Mouse (Mus musculus) G1E-ER4 (cell line): ENCODE measurements around the gene Ace3. TPM values are rescaled to one million over a fixed set of nuclear protein-coding genes. Genes with fewer than 3 reads are reported as not detected.

ENCODE experiments used
- GATA1 ChIP-seq: IDR thresholded peaks from one replicate; pipeline ENCODE4 v1.8.0; 2012; ENCODE audit warnings: low read length, inconsistent platforms
- polyA plus RNA-seq: library from polyadenylated mRNA; stranded (reverse); fragments of >175 nt; gene quantifications from 2 replicates; pipeline ENCODE4 v1.2.3, GENCODE M21; 2012

Ace3 gene
- polyA plus RNA-seq, 1 experiment, result not detected

DNA sequence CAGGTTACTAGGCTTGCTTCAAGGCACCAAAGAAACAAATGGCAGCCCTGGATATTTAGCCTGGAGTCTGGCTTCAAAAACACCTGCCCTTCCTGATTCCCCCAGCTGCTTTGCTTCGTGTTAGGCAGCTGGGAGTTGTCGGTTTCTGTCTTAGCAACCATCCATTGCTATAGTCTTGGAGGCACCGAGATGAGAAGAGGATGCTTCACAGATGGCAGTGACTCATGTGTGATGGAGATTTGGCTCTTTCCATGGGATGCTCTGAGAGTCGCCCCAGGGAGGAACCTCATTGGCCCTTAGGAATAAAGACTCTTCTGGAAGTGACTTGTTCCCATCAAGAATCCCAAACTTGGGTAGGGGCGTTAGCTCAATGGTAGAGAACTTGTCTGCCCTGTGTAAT is 22.0 kb downstream of the Ace3 start:
- TF ChIP-seq GATA1, result no peak

DNA sequence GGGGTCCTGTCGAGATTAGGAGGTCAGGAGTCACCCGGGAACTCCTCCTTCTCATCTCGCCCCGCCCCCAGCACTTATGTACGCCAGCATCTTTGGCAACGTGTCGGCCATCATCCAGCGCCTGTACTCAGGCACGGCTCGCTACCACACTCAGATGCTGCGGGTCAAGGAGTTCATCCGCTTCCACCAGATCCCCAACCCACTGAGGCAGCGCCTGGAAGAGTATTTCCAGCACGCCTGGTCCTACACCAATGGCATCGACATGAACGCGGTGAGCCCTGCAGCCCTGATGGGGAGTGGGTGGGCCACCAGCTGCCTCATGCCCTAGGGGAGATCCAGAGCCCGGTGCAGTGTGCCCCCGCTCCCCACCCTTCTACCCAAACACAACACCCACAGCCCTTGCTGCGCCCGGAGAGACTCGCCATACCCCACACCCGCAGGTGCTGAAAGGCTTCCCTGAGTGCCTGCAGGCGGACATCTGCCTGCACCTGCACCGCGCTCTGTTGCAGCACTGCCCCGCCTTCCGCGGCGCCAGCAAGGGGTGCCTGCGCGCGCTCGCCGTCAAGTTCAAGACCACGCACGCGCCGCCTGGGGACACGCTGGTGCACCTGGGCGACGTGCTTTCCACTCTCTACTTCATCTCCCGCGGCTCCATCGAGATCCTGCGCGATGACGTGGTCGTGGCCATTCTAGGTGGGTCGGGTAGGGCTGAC is 25.7 kb downstream of the Ace3 start:
- TF ChIP-seq GATA1, result no peak

DNA sequence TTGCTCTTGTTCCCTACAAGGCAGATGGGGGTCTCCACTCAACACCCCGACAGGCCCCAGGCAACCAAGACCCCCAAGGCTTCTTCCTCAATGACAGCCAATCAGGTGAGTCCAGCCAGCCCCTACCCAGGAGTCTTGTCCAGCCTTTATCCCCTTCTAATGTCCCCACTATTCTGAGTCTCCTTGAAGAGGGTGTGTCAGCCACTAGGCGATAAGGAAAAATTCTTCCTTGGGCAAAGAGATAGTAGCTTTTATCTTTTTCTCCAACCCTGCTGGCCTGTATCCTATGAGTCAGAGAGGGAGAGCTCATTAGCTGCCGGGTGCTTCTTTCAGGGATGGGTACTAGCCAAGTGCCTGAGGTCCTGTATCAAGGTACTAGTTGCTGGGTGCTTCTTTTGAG is 31.3 kb downstream of the Ace3 start:
- TF ChIP-seq GATA1, result no peak

DNA sequence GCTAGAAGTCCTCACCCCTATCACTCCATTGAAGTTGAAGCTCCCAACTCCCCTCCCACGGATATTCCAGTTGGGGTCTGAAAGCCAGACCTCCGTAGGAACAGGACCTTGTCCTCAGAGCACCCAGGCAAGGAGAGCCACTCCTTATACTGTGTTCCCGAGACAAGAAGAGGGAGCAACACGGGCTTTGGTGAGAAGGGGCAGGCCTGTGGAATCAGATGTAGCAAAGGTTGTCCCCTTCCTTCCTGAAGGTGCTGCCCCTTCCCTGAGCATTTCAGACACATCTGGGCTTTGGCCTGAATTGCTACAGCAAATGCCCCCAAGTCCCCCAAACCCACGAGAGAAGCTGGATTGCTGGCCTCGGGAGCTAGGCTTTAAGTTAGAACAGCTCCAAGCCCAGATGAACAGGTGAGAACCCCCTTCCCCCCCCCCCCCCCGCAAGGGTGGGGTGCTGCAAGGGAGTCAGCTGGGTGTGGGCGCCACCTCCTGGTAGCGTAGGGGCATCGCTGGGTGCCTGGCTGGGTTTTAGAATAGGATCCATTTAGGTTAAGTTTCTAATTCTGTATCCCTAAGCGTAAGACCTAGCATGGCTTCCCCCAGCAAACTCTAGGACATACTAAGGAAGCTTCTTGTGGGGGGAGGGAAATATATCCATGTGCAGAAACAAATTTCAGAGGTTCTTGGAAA is 32.1 kb downstream of the Ace3 start:
- no peak for TF ChIP-seq GATA1

DNA sequence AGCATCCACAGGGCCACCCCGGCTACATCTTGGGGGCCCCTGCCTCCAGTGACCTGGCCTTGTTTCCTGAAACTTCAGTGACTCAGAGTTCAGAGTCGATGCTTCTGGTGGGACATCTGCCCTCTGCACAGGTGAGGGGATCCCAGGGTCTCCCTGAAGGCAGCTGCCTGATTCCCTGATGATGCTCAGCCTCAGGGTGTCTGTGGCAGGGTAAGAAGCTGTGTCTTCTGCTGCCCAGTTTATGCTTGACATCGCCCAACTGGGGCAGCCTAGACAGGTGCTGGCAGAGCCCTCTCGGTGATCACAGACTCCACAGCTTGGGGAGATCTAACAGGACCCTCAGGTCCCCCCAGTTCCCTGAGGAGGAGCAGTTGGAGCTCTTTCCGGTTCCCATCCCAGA is 33.1 kb downstream of the Ace3 start:
- no peak for TF ChIP-seq GATA1

DNA sequence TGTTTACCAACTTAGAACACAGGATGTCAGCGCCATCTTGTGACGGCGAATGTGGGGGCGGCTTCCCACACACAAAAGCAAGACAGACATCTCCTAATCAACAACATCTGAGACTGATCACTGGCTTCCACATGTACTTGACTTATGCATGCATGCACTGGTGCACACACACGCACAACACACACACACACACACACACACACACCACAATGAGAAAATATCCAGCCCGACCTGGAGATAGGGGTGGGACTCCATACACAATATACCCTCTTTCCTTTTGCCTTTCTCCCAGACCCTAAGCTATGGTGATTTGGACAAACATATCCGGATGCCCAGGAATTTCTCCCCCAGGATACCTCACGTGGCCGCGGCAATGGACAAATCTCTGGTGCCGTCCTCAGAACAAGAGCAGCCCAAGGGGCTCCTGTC is 39.0 kb downstream of the Ace3 start:
- TF ChIP-seq GATA1, result no peak

DNA sequence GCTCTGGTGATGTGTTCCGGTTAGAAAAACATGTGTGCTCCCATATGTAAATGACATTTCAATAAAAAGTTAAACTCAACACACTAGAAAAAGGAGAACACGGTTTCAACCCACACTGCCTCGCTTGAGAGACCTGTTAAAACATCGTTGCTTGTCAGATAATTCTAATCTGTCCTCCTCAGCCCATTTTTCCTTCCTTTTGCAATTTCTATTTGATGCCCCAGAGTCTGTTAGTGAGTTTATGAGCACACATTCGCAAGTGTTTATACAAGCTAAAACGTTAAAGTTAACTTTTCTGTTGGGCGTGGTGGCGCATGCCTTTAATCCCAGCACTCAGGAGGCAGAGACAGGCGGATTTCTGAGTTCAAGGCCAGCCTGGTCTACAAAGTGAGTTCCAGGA is 40.5 kb downstream of the Ace3 start:
- TF ChIP-seq GATA1, result no peak

DNA sequence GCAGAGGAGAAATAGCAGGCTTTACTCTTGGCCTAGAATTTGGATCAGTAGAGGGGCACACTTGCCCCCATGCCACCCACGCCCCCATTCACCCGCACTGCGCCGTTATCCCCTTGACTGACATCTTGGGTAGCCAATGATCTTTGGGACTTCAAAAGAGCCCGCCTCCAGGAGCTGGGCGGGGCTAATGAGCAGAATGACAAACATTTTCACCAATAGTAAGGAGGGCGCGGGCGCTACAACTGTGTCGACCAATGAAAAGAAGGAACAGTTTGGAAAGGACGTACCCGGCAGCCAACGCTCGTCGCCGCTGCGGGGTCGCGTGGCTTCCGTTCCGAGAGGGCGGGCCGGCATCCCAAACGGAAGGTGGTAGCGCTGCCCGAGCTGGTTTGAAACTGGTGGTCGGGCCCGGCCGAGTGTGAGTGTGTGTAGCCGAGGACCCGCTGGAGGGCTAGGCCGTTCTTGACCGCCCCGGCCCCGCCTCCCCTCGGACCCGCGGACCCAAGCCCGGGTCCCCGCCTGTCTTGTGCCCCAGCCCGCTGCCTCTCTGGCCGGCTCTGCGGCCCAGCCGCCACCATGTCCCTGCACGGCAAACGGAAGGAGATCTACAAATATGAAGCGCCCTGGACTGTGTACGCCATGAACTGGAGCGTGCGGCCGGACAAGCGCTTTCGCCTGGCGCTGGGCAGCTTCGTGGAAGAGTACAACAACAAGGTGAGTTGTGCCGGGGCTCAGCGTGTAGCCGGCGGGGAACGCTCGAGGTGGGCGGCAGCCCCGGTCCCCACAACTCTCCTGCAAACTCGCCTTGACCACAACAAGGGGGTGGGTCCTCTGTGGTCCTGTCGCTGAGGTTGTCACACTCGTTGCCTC is 42.3 kb downstream of the Ace3 start, which contains the start of gene Dcaf7:
Gene Dcaf7 (plus strand): TSS at position 325 of the 870 bp plus-strand sequence.
- TF ChIP-seq GATA1, result no peak

DNA sequence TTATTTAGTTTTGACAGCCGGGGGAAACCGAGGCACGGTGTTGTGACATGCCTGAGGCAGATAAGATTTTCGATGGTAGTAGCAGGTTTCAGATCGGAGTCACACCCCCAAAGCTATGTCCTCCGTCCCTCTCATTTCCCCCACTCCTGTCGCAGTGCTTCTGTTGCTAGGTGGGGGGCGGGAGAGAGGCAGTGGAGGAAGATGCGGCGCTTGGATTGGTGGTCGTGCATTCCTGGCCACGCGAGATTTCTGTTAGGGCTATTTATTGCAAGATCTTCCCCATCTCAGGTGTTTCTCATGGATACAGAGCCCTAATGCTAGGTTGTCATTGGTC is 42.9 kb downstream of the Ace3 start:
- no peak for TF ChIP-seq GATA1

DNA sequence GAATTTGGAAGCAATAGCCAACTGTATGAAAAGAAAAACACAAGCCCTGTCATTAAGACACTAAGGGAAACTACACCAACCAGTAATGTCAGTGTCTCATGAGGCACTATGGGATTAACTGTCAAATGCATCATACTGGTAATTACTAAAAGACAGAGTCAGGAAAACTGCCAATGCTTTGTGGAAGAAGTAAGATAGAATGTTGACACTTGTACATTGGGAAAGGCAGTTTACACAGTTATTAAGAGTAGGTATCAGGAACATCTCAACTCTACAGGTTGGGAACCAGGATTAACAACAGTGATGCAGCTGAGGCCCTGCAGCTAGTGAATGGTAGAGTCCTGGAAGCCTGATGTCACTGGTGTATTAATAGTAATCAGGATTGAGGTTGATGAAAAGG is 49.9 kb downstream of the Ace3 start:
- no peak for TF ChIP-seq GATA1

DNA sequence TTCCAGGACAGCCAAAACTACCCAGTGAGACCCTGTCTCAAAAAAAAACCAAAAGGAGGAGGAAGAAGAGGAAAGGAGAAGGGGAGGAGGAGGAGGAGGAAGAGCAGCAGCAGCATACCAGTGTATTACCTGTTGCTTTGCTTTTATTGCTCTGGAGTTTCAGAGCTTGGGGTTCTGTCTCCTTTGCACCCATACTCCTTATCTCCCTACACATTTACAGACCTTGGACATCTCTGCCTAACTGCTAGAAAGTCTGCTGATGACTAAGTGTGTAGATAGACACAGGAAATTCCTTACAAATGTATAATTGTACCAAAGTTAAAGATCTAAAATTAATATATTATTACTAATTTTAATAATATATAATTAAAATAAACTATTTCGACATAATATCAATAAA is 50.8 kb downstream of the Ace3 start:
- no peak for TF ChIP-seq GATA1

DNA sequence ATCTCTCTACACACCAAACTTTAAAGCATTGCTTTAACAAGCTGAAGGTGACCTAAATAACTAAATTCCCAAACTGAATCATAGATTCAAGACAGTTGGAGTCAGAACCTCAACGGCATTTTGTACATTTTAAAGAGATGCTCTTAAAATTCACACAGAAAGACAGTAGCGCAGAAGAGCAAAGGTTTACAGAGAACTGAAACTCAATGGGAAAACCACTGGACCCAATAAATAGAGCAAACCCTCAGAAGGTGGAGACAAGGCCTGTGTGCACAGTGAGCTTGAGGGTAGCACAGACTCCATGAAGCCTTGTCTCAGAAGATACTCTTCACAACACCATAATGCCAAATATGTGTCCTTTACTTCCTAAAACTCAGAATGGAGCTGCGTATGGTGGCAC is 51.3 kb downstream of the Ace3 start:
- no peak for TF ChIP-seq GATA1

DNA sequence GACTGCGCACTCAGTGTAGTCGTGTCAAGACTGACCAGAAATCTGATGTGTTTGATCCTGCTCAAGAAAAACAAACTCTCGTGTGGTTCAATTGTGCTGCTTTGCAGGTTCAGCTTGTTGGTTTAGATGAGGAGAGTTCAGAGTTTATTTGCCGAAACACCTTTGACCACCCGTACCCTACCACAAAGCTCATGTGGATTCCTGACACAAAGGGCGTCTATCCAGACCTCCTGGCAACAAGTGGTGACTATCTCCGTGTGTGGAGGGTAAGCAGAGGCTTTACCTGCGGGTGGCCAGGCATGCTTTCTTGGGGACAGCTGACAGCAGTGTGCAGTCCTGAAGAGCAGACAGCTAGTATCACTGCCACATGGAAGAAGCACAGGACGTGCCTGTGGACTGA is 52.1 kb downstream of the Ace3 start:
- TF ChIP-seq GATA1, result no peak

DNA sequence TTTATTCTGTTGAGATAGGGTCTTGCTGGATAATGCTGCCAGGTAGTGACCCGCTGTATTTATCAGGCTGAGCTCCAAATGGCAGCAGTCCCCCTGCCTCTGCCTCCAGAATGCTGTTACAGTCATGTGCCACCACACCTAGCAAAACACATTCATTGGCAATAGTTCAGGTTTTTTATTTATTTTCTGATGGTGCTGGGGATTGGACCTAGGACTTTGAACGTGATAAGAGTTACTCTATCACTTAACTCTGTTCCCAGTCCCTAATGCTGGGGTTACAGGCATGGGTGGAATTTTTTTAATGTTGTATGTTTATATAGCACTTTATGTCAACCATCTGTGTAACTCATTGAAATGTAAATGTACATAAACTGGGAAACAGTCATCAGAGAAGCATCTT is 59.4 kb downstream of the Ace3 start:
- TF ChIP-seq GATA1, result no peak

DNA sequence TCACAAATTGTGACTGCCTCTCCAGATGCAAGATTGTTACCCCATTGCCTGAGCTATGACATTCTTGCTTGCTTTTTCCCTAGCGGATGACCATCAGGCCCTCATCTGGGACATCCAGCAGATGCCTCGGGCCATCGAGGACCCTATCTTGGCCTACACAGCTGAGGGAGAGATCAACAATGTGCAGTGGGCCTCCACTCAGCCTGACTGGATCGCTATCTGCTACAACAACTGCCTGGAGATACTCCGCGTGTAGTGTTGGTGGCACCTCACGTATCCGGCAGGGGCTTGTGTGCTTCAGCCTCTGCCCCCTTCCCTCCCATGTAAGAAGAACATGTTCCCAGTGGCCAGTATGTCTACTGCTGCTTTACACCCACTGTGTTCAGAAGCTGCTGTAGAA is 60.1 kb downstream of the Ace3 start:
- no peak for TF ChIP-seq GATA1

Other genes starting within 250 kb of the Ace3 start
- gene Cyb561, start 41.3 kb upstream of the Ace3 start, polyA plus RNA-seq, result not detected in 2 replicates
- not detected in 2 replicates for gene Ace, start 26.7 kb upstream of the Ace3 start, polyA plus RNA-seq
- gene Kcnh6, start 13.4 kb downstream of the Ace3 start, polyA plus RNA-seq, result not detected in 2 replicates
- gene Dcaf7, start 42.2 kb downstream of the Ace3 start, polyA plus RNA-seq, result 37.1 and 91.6 TPM in 2 replicates
- gene Taco1, start 71.4 kb downstream of the Ace3 start, polyA plus RNA-seq, result 19.8 and 20.1 TPM in 2 replicates
- gene Map3k3, start 89.9 kb downstream of the Ace3 start, polyA plus RNA-seq, result 3.1 and 3.5 TPM in 2 replicates
- not detected in 2 replicates for gene Gm10840, start 166.2 kb downstream of the Ace3 start, polyA plus RNA-seq
- 218 and 245 TPM in 2 replicates for gene Limd2, start 166.2 kb downstream of the Ace3 start, polyA plus RNA-seq
- 34.1 and 40.1 TPM in 2 replicates for gene Strada, start 207.5 kb downstream of the Ace3 start, polyA plus RNA-seq
- gene Ccdc47, start 221.7 kb downstream of the Ace3 start, polyA plus RNA-seq, result 2.1 and 3.0 TPM in 2 replicates
- gene Ddx42, start 222.3 kb downstream of the Ace3 start, polyA plus RNA-seq, result 29.6 and 36.2 TPM in 2 replicates